Comparison of ENCODE assay signal across 22 mouse cellular contexts in genomic region chr3:88219940-88220339, GRCm38 (mm10). TPM values are rescaled to one million over a fixed set of nuclear protein-coding genes. Genes with fewer than 3 reads are reported as not detected.
DNase-seq lines count a peak whose midpoint lies in the region; ATAC-seq and TF ChIP-seq lines count a peak whose summit lies in the region.
"Had no signal": no experiment of that assay in that cellular context is flagged by ENCODE, and none has a peak within 500 bp of the region (broad histone marks: within the 10 kb centered on the region; RNA-seq: fewer than 3 reads in every experiment).

No protein-coding gene starts in this region.

- H3K4me2 ChIP-seq in forebrain, postnatal 0 days (ENCODE audit: low read depth), result peak overlapping the region; percentile 97
- peak overlapping the region; percentile 59 for H3K4me2 ChIP-seq in midbrain, embryonic 14.5 days (ENCODE audit: low read length)
- H3K4me2 ChIP-seq: liver, embryonic 11.5 days; lung, embryonic 15.5 days had no signal

- H3K9me3 ChIP-seq in forebrain, postnatal 0 days (ENCODE audit: low read length), result no peaks in the 10 kb centered on the region
- H3K9me3 ChIP-seq in midbrain, embryonic 14.5 days (ENCODE audit: control insufficient read depth, low read length), result no peaks in the 10 kb centered on the region
- H3K9me3 ChIP-seq: G1E; lung, embryonic 15.5 days had no signal

- peak overlapping the region; percentile 50 for H3K9ac ChIP-seq in forebrain, postnatal 0 days
- peak overlapping the region; percentile 41 for H3K9ac ChIP-seq in midbrain, embryonic 14.5 days (replicated peaks; ENCODE audit: low read length)
- H3K9ac ChIP-seq: lung, embryonic 15.5 days had no signal

- ATAC-seq in forebrain, postnatal 0 days, result 0 out of 2 replicates have a peak, but pooled peaks have one; percentile 2
- no peak for ATAC-seq in midbrain, embryonic 14.5 days (ENCODE audit: low FRiP score, low TSS enrichment)
- ATAC-seq: inflammation-experienced regulatory T-cells, adult 6 months had no signal

- peaks cover 59% of the 10 kb centered on the region for H3K4me1 ChIP-seq in forebrain, postnatal 0 days (ENCODE audit: insufficient read depth)
- H3K4me1 ChIP-seq in midbrain, embryonic 14.5 days (ENCODE audit: control insufficient read depth, insufficient read depth, low read length), result peaks cover 48% of the 10 kb centered on the region

- H3K27me3 ChIP-seq in forebrain, postnatal 0 days (ENCODE audit: insufficient read depth, low read length), result no peaks in the 10 kb centered on the region
- H3K27me3 ChIP-seq in midbrain, embryonic 14.5 days (ENCODE audit: control insufficient read depth, insufficient read depth, low read length), result peaks cover 26% of the 10 kb centered on the region

- peak overlapping the region; percentile 95 for H3K27ac ChIP-seq in forebrain, postnatal 0 days (ENCODE audit: low read depth, low read length)
- H3K27ac ChIP-seq in midbrain, embryonic 14.5 days (replicated peaks; ENCODE audit: low read depth, low read length), result peak overlapping the region; percentile 95
- H3K27ac ChIP-seq: lung, embryonic 15.5 days had no signal

- DNase-seq in retina, postnatal 1 day, result peak; percentile 90
- DNase-seq in retina, embryonic 14.5 days (ENCODE audit: low spot score), result no peak
- DNase-seq in forebrain, postnatal 0 days, result peak; percentile 70
- no peak for DNase-seq in midbrain, embryonic 14.5 days
- peak; percentile 49 for DNase-seq in retina, postnatal 7 days (ENCODE audit: low read depth, low spot score)
- DNase-seq in adrenal gland, adult (ENCODE audit: inconsistent age in 2 of 2, low spot score in 1 of 2), result no peak
- no peak for DNase-seq in adrenal gland, postnatal 25 days
- no peak for DNase-seq in layer of hippocampus, postnatal 25 days (ENCODE audit: extremely low spot score in 1 of 2, low spot score in 1 of 2)
- DNase-seq: adrenal gland, adult 8-10 months; cerebellum, adult 8-10 months; right cerebral cortex, adult 18-20 months; spleen, adult 18-20 months; thymus, postnatal 25 days had no signal

- H3K4me3 ChIP-seq in forebrain, postnatal 0 days (ENCODE audit: low read depth, low read length), result peak overlapping the region; percentile 11
- 0 out of 2 replicates have a peak overlapping the region, but pooled peaks have one; percentile 1 for H3K4me3 ChIP-seq in midbrain, embryonic 14.5 days (replicated peaks; ENCODE audit: low read depth, low read length)
- H3K4me3 ChIP-seq: lung, embryonic 15.5 days; myocyte had no signal

- WGBS in forebrain, postnatal 0 days, result 5% methylated on average over 9 of the region's 9 CpGs
- 11% methylated on average over 9 of the region's 9 CpGs for WGBS in midbrain, embryonic 14.5 days

- peaks cover 60% of the 10 kb centered on the region for H3K36me3 ChIP-seq in forebrain, postnatal 0 days (ENCODE audit: insufficient read depth)
- peaks cover 45% of the 10 kb centered on the region for H3K36me3 ChIP-seq in midbrain, embryonic 14.5 days (ENCODE audit: control insufficient read depth, insufficient read depth, low read length)
- H3K36me3 ChIP-seq: G1E; lung, embryonic 15.5 days had no signal

- no peak for TF ChIP-seq CTCF in forebrain, postnatal 0 days (IDR thresholded peaks at IDR 0.05; ENCODE audit: low read depth)

RNA-seq across cellular contexts. Expression of gene Rhbg, which starts 34.6 kb away (rescaled TPM):
- total RNA-seq in forebrain, postnatal 0 days (2014; rRNA removed), result 0.19 TPM in 1 of 2 replicates, not detected in the other
- 0.21 and 0.25 TPM in 2 replicates for polyA plus RNA-seq in forebrain, postnatal 0 days (2015; fragmentation: Nextera tagmentation; extraction: Ambion mirVana)
- 0.21 and 0.22 TPM in 2 replicates for polyA plus RNA-seq in midbrain, embryonic 14.5 days (2014; fragmentation: Nextera tagmentation; extraction: Ambion mirVana)
- total RNA-seq in adrenal gland, postnatal 25 days (2021), result 4.0 and 4.4 TPM in 2 replicates
- not detected for total RNA-seq in layer of hippocampus, postnatal 25 days (2021)
- total RNA-seq: G1E; granulocyte monocyte progenitor cell, adult 5-6 weeks; left cerebral cortex, postnatal 25 days; megakaryocyte progenitor cell, adult 5-6 weeks had no signal
- polyA plus RNA-seq: G1E; heart, embryonic 14.5 days; inflammation-experienced regulatory T-cells, adult 6 months; myocyte had no signal

Comparison
In these comparisons a context has a peak if more than half of its experiments do, and no peak if none do; other contexts are left out.
1. DNase-seq: peak in retina, postnatal 1 day (single experiment), forebrain, postnatal 0 days (single experiment) and retina, postnatal 7 days (single experiment); none in retina, embryonic 14.5 days (single experiment), midbrain, embryonic 14.5 days (single experiment), adrenal gland, adult (0 of 2), adrenal gland, postnatal 25 days (single experiment) and layer of hippocampus, postnatal 25 days (0 of 2).